Mouse (Mus musculus) cerebellum, adult 2 months (tissue): ENCODE measurements at regions not wholly inside any gene's neighbourhood (a gene's known extent, or its start where the extent isn't known, plus 50 kb on each side); places are given as distances from the start of the nearest gene placed in this dataset.

Experiments used
- CTCF ChIP-seq: fragments of 200-500 bp; IDR thresholded peaks from 2 replicates; pipeline ENCODE4 v1.5.1; 2011; ENCODE audit warnings: low read depth, mild to moderate bottlenecking, control low read depth, low read length, moderate library complexity, borderline replicate concordance; ENCODE audit not compliant: insufficient read depth
- POLR2A ChIP-seq: fragments of 200-500 bp; IDR thresholded peaks from 2 replicates; pipeline ENCODE4 v1.6.1; 2011; ENCODE audit warnings: low read length, control low read depth, borderline replicate concordance; ENCODE audit not compliant: insufficient read depth

DNA sequence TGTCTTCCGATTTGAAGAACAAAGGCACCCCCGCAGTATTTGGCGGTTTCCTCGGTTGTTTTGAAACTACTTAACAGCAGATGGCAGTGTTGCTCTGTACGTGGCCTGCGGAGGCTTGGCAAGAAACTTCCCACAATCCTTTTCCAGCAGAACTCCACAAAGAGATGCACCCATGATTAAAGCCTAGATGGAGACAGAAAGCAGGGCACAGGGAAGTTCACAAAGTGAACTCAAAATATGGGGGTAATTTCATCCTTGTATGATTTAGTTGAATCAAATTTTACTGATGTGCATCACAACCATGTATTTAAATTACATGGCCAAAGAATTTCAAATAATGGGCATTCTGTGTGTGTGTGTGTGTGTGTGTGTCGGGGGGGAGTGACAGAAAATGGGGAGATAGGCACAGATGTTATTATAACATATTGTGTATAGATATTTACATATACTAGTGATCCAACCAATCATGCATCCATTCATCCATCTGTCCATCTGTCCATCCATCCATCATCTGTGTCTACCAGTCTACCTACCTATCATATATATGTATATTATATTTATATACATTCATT, 97.5 kb downstream of the Otol1 start:
- TF ChIP-seq CTCF (peak; percentile 75), POLR2A (no peak)
